Mouse (Mus musculus) ES-E14 (cell line): ENCODE results near the gene Bgn. TPM values are rescaled to one million over a fixed set of nuclear protein-coding genes. Genes with fewer than 3 reads are reported as not detected.

Experiments used
- DNase-seq: peaks from one replicate; pipeline ENCODE4 v3.0.0-alpha.2; 2013; ENCODE audit warnings: low read depth, low spot score
- H3K27ac ChIP-seq: 2 replicates; pipeline ENCODE4 v1.5.1; 2012; ENCODE audit warnings: low read depth, mild to moderate bottlenecking, low read length, moderate library complexity, mixed read lengths; ENCODE audit not compliant: poor library complexity, insufficient read depth, severe bottlenecking
- H3K36me3 ChIP-seq: 2 replicates; pipeline ENCODE4 v1.6.1; 2012; ENCODE audit warnings: mild to moderate bottlenecking, low read length, moderate library complexity, mixed read lengths; ENCODE audit not compliant: control insufficient read depth, poor library complexity, insufficient read depth, severe bottlenecking
- H3K4me1 ChIP-seq, 2 experiments: fragments of 150-350 bp in 1 of 2; sonication (generic) in 1 of 2; 2 replicates each; pipeline ENCODE4 v1.6.1; 2012; ENCODE audit warnings: low read length in 2 of 2, mild to moderate bottlenecking in 1 of 2, mixed read lengths in 1 of 2; ENCODE audit not compliant: control insufficient read depth in 2 of 2, insufficient read depth in 2 of 2, poor library complexity in 1 of 2
- H3K4me3 ChIP-seq, 2 experiments: fragments of 150-350 bp in 1 of 2; sonication (generic) in 1 of 2; 2 replicates each; pipeline ENCODE4 v1.5.1; 2012; ENCODE audit warnings: low read length in 2 of 2, low read depth in 1 of 2, mild to moderate bottlenecking in 1 of 2, mixed read lengths in 1 of 2; ENCODE audit not compliant: insufficient read depth in 1 of 2, poor library complexity in 1 of 2, severe bottlenecking in 1 of 2
- H3K9ac ChIP-seq: 2 replicates; pipeline ENCODE4 v1.6.1; 2012; ENCODE audit warnings: low read depth, mild to moderate bottlenecking, low read length, mixed read lengths; ENCODE audit not compliant: poor library complexity, insufficient read depth, severe bottlenecking
- H3K9me3 ChIP-seq: fragments of 150-350 bp; sonication (generic); 2 replicates; pipeline ENCODE4 v1.6.1; 2012; ENCODE audit warnings: low read depth, mild to moderate bottlenecking, low read length; ENCODE audit not compliant: control insufficient read depth, insufficient read depth
- CHD2 ChIP-seq: IDR thresholded peaks from 2 replicates; pipeline ENCODE4 v1.6.1; 2014; ENCODE audit warnings: mild to moderate bottlenecking, low read depth, low read length, inconsistent platforms
- HCFC1 ChIP-seq: IDR thresholded peaks from 2 replicates; pipeline ENCODE4 v1.6.1; 2012; ENCODE audit warnings: low read length, inconsistent platforms, borderline replicate concordance; ENCODE audit not compliant: insufficient read depth
- MAFK ChIP-seq: IDR thresholded peaks from 2 replicates; pipeline ENCODE4 v1.6.1; 2014; ENCODE audit warnings: mild to moderate bottlenecking, low read depth, low read length, inconsistent platforms; ENCODE audit not compliant: insufficient read depth
- ZC3H11A ChIP-seq: IDR thresholded peaks from 2 replicates; pipeline ENCODE4 v1.6.1; 2012; ENCODE audit warnings: low read depth, mild to moderate bottlenecking, inconsistent platforms, low read length, borderline replicate concordance
- ZNF384 ChIP-seq: IDR thresholded peaks from 2 replicates; pipeline ENCODE4 v1.6.1; 2012; ENCODE audit warnings: low read depth, low read length, inconsistent platforms
- in situ Hi-C, 2 experiments: fragments of 600-800 bp; cut with MboI; formaldehyde crosslinking; loops; one replicate each; pipeline ENCODE4 v1.15.1; 2025; ENCODE audit warnings: low sequenced_read_pairs in 2 of 2, inconsistent platforms in 1 of 2; ENCODE audit not compliant: unreplicated experiment in 2 of 2
- total RNA-seq: library from RNA; depleted of rRNA; stranded (reverse); fragments of 300-350 nt; gene quantifications from 2 replicates; pipeline ENCODE4 v1.2.3, GENCODE M21; 2012

The Bgn gene
- total RNA-seq, 1 experiment, result 12.0 TPM

DNA sequence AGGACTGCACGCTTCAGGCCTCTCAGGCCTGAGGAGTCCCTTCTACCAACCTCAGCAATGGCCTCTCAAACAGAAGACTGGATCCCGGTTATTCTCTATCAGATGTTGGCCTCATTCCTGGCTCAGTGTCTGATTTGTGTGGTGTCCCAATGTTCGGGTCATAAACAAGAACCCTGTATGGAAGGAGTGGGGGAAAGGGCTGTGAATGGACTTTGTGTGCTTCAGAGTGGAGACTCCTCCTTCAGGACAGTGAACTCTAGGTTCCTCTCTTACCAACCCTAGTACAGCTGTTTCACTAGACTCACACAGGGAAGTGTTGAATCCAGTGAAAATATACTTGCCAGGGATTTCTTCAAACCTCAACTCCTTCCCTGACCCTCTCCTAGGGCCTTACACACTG, 15.1 kb upstream of the Bgn start:
- DNase-seq, result no peak
- in situ Hi-C loops, result no loop called here
- no peak overlapping the region for H3K4me3 ChIP-seq
- H3K36me3 ChIP-seq, result no peaks in the 10 kb centered on the region
- no peak overlapping the region for H3K9ac ChIP-seq
- H3K27ac ChIP-seq, result no peak overlapping the region
- TF ChIP-seq ZC3H11A (no peak), HCFC1 (no peak), MAFK (no peak), CHD2 (no peak), ZNF384 (no peak)
- no peaks in the 10 kb centered on the region for H3K9me3 ChIP-seq
- H3K4me1 ChIP-seq, result no peaks in the 10 kb centered on the region

DNA sequence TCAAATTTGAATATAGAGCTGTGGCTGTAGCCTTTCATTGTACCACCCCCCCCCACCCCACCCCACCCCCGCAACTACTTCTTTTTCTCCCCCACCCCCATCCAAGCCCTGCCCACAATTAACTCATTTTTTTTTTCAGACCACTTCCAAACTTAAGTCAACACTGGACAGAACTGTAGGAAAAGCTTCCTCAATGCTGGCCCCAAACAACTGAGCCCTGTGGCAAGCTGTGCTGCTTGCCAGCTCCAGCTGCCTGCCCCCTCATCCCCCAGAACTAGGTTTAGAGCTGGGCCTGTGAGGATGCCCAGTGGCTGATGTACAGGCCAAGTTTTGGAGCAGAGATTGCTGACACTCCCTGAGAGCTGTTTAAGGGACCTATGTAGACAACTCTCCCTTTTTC, 14.7 kb upstream of the Bgn start:
- in situ Hi-C loops, result no loop called here
- DNase-seq, result no peak
- TF ChIP-seq MAFK (no peak), CHD2 (no peak), ZC3H11A (no peak), ZNF384 (no peak), HCFC1 (no peak)
- H3K4me3 ChIP-seq, result no peak overlapping the region
- no peak overlapping the region for H3K9ac ChIP-seq
- H3K4me1 ChIP-seq, result no peaks in the 10 kb centered on the region
- no peak overlapping the region for H3K27ac ChIP-seq
- no peaks in the 10 kb centered on the region for H3K9me3 ChIP-seq
- no peaks in the 10 kb centered on the region for H3K36me3 ChIP-seq

DNA sequence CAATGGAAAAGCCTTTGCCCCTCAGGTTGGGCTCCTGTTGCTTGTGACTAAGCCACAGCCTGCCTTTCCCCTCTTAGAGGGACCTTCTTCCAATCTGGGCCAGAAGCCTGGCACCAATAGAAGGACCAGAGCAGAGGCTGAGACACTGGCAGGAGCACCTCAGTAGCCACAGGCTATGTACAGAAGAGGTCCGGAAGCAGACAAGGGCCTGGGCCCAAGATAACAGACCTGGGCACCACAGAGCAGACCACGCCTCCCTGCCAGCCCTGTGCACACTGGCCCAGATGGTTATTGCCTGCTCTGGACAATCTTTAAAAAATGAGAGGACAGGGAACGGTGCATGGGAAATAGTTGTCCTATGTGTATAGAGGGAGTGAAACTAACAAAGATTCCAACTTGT, 11.6 kb upstream of the Bgn start:
- Histone ChIP-seq H3K27ac (no peak overlapping the region), H3K9me3 (no peaks in the 10 kb centered on the region), H3K4me3 (no peak overlapping the region), H3K4me1 (no peaks in the 10 kb centered on the region), H3K9ac (no peak overlapping the region), H3K36me3 (no peaks in the 10 kb centered on the region)
- TF ChIP-seq ZC3H11A (no peak), ZNF384 (no peak)
- in situ Hi-C loops, result no loop called here
- no peak for DNase-seq

DNA sequence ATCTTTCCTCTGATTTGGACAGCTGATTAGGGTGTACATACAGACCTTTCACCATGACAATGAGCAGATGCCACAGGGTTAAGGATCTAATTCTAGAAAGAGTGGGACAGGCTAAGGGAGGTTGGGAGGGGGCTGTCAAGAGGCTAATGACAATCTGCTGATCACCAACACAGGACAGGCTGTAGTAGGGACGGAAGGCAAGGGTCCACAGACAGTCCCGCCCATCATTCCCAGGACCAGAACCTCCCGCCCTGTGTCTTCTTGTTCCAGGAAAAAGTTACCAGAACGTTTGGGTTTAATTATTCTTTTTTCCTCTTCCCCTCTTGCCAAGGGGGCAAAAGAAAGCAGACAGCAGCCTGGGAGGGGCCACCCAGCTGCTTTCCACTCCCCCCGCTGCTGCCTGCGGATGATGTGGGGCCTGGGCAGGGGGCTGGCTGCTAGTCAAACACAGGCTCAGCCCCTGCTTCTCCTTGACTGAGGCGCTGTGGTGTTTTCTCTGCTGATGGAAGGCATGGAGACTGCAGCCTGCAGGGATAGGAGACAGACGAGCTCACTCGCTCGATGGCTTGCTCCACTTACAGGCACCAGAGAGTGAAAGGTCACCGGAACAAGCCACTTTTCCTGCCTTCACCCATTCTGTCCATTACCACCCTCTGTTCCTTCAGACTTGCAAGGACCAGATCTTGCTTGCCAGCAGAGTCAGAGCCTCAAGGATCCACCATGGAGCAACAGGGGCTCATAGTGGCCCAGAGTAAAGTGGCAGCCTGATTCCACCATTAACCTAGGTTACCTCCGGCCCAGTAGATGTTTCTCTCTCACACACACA, 8.8 kb upstream of the Bgn start:
- Histone ChIP-seq H3K9me3 (no peaks in the 10 kb centered on the region), H3K4me3 (no peak overlapping the region), H3K36me3 (no peaks in the 10 kb centered on the region), H3K9ac (no peak overlapping the region), H3K27ac (no peak overlapping the region), H3K4me1 (no peaks in the 10 kb centered on the region)
- in situ Hi-C loops, result no loop called here
- TF ChIP-seq CHD2 (no peak), ZNF384 (no peak), HCFC1 (no peak), MAFK (no peak), ZC3H11A (no peak)
- no peak for DNase-seq
